Mouse (Mus musculus) erythroblast, adult 5-6 weeks (primary cell): Measurements from ENCODE around the gene Znhit2. TPM values are rescaled to one million over a fixed set of nuclear protein-coding genes. Genes with fewer than 3 reads are reported as not detected.

ENCODE experiments used
- ATAC-seq: replicated peaks from 2 replicates; pipeline ENCODE4 v1.8.0; 2016; ENCODE audit warnings: moderate number of reproducible peaks, mild to moderate bottlenecking, moderate TSS enrichment, inconsistent platforms; ENCODE audit not compliant: poor library complexity, low FRiP score, severe bottlenecking
- total RNA-seq, 2 experiments: library from RNA; stranded (forward) in 1 of 2; stranded (reverse) in 1 of 2; fragments of 150-400 nt in 1 of 2; fragments of 200-764, 138-1000 nt in 1 of 2; gene quantifications; 2 replicates each; pipeline versions ENCODE4 v1.2.3 to v1.2.4; 2015 to 2017; ENCODE audit warnings: low replicate concordance in 2 of 2

Gene Znhit2
- total RNA-seq, 2 experiments from 2014 or later, result 2.7 to 6.3 TPM

- ATAC-seq, result peak; percentile 67
These were observed 15.4 kb upstream of the Znhit2 start for GRCm38 (mm10) chr19:6045366-6046293.

- ATAC-seq, result peak; percentile 85
These were observed 14.5 kb upstream of the Znhit2 start, which contains the start of gene Syvn1 for GRCm38 (mm10) chr19:6046294-6047153. Syvn1 (plus strand) TSS chr19:6046576.

GRCm38 (mm10) chr19:6047154-6047898, 13.7 kb upstream of the Znhit2 start:
- peak; percentile 18; the same call in 1 of the 2 replicates for ATAC-seq

GRCm38 (mm10) chr19:6047899-6048166, 13.2 kb upstream of the Znhit2 start:
- no peak for ATAC-seq

GRCm38 (mm10) chr19:6048681-6049410, 12.1 kb upstream of the Znhit2 start:
- ATAC-seq, result no peak

- no peak for ATAC-seq
These were observed 8.5 kb upstream of the Znhit2 start for GRCm38 (mm10) chr19:6052516-6052915.

- ATAC-seq, result no peak
These were observed 6.7 kb upstream of the Znhit2 start for GRCm38 (mm10) chr19:6054296-6054695.

- ATAC-seq, result no peak
These were observed 4.3 kb upstream of the Znhit2 start for GRCm38 (mm10) chr19:6056696-6057095.

GRCm38 (mm10) chr19:6057313-6058096, 3.5 kb upstream of the Znhit2 start, which contains the start of the genes Mrpl49 and Fau:
Mrpl49 (minus strand) TSS chr19:6057785.
Fau (plus strand) TSS chr19:6057844.
- peak; percentile 77 for ATAC-seq

- ATAC-seq, result no peak
These were observed 2.5 kb upstream of the Znhit2 start for GRCm38 (mm10) chr19:6058513-6058912.

- no peak for ATAC-seq
These were observed 2.0 kb upstream of the Znhit2 start for GRCm38 (mm10) chr19:6058966-6059365.

- peak; percentile 7 for ATAC-seq
These were observed 780 bp downstream of the Znhit2 start for GRCm38 (mm10) chr19:6061641-6062302.

- no peak for ATAC-seq
These were observed 1.4 kb downstream of the Znhit2 start for GRCm38 (mm10) chr19:6062418-6062817.

GRCm38 (mm10) chr19:6063081-6063480, 2.1 kb downstream of the Znhit2 start:
- ATAC-seq, result no peak

- no peak for ATAC-seq
These were observed 5.6 kb downstream of the Znhit2 start for GRCm38 (mm10) chr19:6066571-6066970.

GRCm38 (mm10) chr19:6067011-6067723, 6.2 kb downstream of the Znhit2 start:
- peak; percentile 66 for ATAC-seq

- ATAC-seq, result peak; percentile 91
These were observed 6.9 kb downstream of the Znhit2 start, which contains the start of gene Tm7sf2 for GRCm38 (mm10) chr19:6067724-6068415. Tm7sf2 (minus strand) TSS chr19:6068373.
